Mouse (Mus musculus) MEL (cell line): ENCODE measurements at regions not wholly inside any gene's neighbourhood (a gene's known extent, or its start where the extent isn't known, plus 50 kb on each side); places are given as distances from the start of the nearest gene placed in this dataset.

ENCODE experiments used
- DNase-seq: peaks from one replicate; pipeline ENCODE4 v3.0.0; 2011; ENCODE audit warnings: low read depth, low spot score
- H3K27ac ChIP-seq: 2 replicates; pipeline ENCODE4 v1.5.1; 2012; ENCODE audit warnings: low read depth, mild to moderate bottlenecking, control low read depth, low read length, moderate library complexity; ENCODE audit not compliant: control insufficient read depth
- H3K27me3 ChIP-seq, 2 experiments: fragments of 150-350 bp in 1 of 2; sonication (generic) in 1 of 2; 2 replicates each; pipeline ENCODE4 v1.6.1; 2012; ENCODE audit warnings: low read length in 2 of 2, mild to moderate bottlenecking in 2 of 2, improper control_type of control experiment in 1 of 2, moderate library complexity in 1 of 2; ENCODE audit not compliant: insufficient read depth in 2 of 2, control insufficient read depth in 1 of 2
- H3K36me3 ChIP-seq, 2 experiments: 2 replicates each; pipeline ENCODE4 v1.6.1; 2012 to 2014; ENCODE audit warnings: low read length in 2 of 2, improper control_type of control experiment in 1 of 2, inconsistent platforms in 1 of 2, mild to moderate bottlenecking in 1 of 2; ENCODE audit not compliant: insufficient read depth in 2 of 2, control insufficient read depth in 1 of 2
- H3K4me1 ChIP-seq, 2 experiments: fragments of 150-350 bp in 1 of 2; sonication (generic) in 1 of 2; 2 replicates each; pipeline ENCODE4 v1.6.1; 2012; ENCODE audit warnings: low read length in 2 of 2, improper control_type of control experiment in 1 of 2, mild to moderate bottlenecking in 1 of 2; ENCODE audit not compliant: insufficient read depth in 2 of 2, control insufficient read depth in 1 of 2
- H3K4me3 ChIP-seq, 2 experiments: fragments of 150-350 bp in 1 of 2; sonication (generic) in 1 of 2; 2 replicates each; pipeline ENCODE4 v1.5.1; 2012; ENCODE audit warnings: low read depth in 2 of 2, low read length in 2 of 2, mild to moderate bottlenecking in 2 of 2, moderate library complexity in 2 of 2, control low read depth in 1 of 2, improper control_type of control experiment in 1 of 2; ENCODE audit not compliant: control insufficient read depth in 1 of 2, insufficient read depth in 1 of 2
- H3K79me2 ChIP-seq: 2 replicates; pipeline ENCODE4 v1.6.1; 2012; ENCODE audit warnings: mild to moderate bottlenecking, low read length, moderate library complexity; ENCODE audit not compliant: control insufficient read depth, poor library complexity, insufficient read depth
- H3K9ac ChIP-seq: 2 replicates; pipeline ENCODE4 v1.6.1; 2012; ENCODE audit warnings: low read depth, mild to moderate bottlenecking, control low read depth, low read length, moderate library complexity; ENCODE audit not compliant: control insufficient read depth, poor library complexity, severe bottlenecking
- H3K9me3 ChIP-seq: fragments of 150-350 bp; sonication (generic); replicated peaks from 2 replicates; pipeline ENCODE4 v1.6.1; 2012; ENCODE audit warnings: mild to moderate bottlenecking, low read length, improper control_type of control experiment, moderate library complexity; ENCODE audit not compliant: insufficient read depth
- CTCF ChIP-seq, 3 experiments: IDR thresholded peaks in 2 of 3; conservative IDR thresholded peaks in 1 of 3; 2 replicates each; pipeline ENCODE4 v1.5.1; 2011 to 2012; ENCODE audit warnings: low read length in 3 of 3, low read depth in 2 of 3, mild to moderate bottlenecking in 2 of 3, improper control_type of control experiment in 1 of 3, inconsistent platforms in 1 of 3, mixed read lengths in 1 of 3, moderate library complexity in 1 of 3; ENCODE audit not compliant: control insufficient read depth in 1 of 3, insufficient read depth in 1 of 3, poor library complexity in 1 of 3, severe bottlenecking in 1 of 3
- ETS1 ChIP-seq: IDR thresholded peaks from 2 replicates; pipeline ENCODE4 v1.6.1; 2012; ENCODE audit warnings: low read depth, mild to moderate bottlenecking, inconsistent platforms, low read length, improper control_type of control experiment, moderate library complexity
- GABPA ChIP-seq: IDR thresholded peaks from 2 replicates; pipeline ENCODE4 v1.6.1; 2012; ENCODE audit warnings: low read depth, mild to moderate bottlenecking, inconsistent platforms, low read length, improper control_type of control experiment, moderate library complexity
- GATA1 ChIP-seq: IDR thresholded peaks from 2 replicates; pipeline ENCODE4 v1.6.1; 2011; ENCODE audit warnings: low read depth, low read length, improper control_type of control experiment
- MAZ ChIP-seq: IDR thresholded peaks from 2 replicates; pipeline ENCODE4 v1.6.1; 2012; ENCODE audit warnings: low read depth, mild to moderate bottlenecking, inconsistent platforms, low read length, improper control_type of control experiment
- MXI1 ChIP-seq: IDR thresholded peaks from 2 replicates; pipeline ENCODE4 v1.6.1; 2011; ENCODE audit warnings: mild to moderate bottlenecking, low read depth, low read length, improper control_type of control experiment
- NRF1 ChIP-seq: IDR thresholded peaks from 2 replicates; pipeline ENCODE4 v1.6.1; 2014; ENCODE audit warnings: low read depth, mild to moderate bottlenecking, inconsistent platforms, low read length, improper control_type of control experiment, moderate library complexity; ENCODE audit not compliant: poor library complexity, insufficient read depth, severe bottlenecking
- POLR2A ChIP-seq, 2 experiments: IDR thresholded peaks; 2 replicates each; pipeline ENCODE4 v1.6.1; 2011 to 2012; ENCODE audit warnings: low read length in 2 of 2, mild to moderate bottlenecking in 2 of 2, control low read depth in 1 of 2, improper control_type of control experiment in 1 of 2, low read depth in 1 of 2, moderate library complexity in 1 of 2; ENCODE audit not compliant: control insufficient read depth in 1 of 2, insufficient read depth in 1 of 2, poor library complexity in 1 of 2
- RAD21 ChIP-seq: IDR thresholded peaks from 2 replicates; pipeline ENCODE4 v1.6.1; 2011; ENCODE audit warnings: mild to moderate bottlenecking, low read depth, low read length, improper control_type of control experiment
- UBTF ChIP-seq: IDR thresholded peaks from 2 replicates; pipeline ENCODE4 v1.6.1; 2012; ENCODE audit warnings: low read depth, mild to moderate bottlenecking, inconsistent platforms, low read length, improper control_type of control experiment, moderate library complexity, borderline replicate concordance; ENCODE audit not compliant: insufficient read depth
- USF1 ChIP-seq: IDR thresholded peaks from 2 replicates; pipeline ENCODE4 v1.6.1; 2014; ENCODE audit warnings: low read depth, mild to moderate bottlenecking, inconsistent platforms, low read length, improper control_type of control experiment, moderate library complexity
- ZMIZ1 ChIP-seq: IDR thresholded peaks from 2 replicates; pipeline ENCODE4 v1.6.1; 2012; ENCODE audit warnings: low read depth, mild to moderate bottlenecking, inconsistent platforms, low read length, improper control_type of control experiment, moderate library complexity

DNA sequence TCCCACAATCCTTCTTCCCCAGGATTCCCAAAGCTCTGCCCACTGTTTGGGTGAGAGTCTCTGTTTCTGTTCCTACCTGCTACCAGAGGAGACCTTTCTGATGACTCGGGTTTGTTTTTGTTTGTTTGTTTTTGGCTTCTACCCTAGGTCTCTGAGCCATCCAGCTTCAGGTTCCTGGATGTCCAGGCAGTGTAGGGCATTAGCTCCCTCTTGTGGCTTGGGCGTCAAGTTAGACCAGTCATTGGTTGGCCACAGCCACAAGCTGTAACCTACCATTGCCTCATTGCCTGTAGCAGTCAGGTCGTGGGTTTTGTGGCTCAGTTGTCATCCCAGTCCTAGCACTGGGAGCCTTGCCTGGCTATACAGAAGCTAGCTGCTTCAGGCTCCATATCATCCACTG, 185.1 kb upstream of the Ins1 start:
- no peak overlapping the region for H3K27ac ChIP-seq
- TF ChIP-seq NRF1 (no peak), CTCF (IDR thresholded peaks at IDR 0.05 in 2 of 3, conservative IDR thresholded peaks at IDR 0.05 in 1 of 3; ENCODE audit: control insufficient read depth in 1 of 3, insufficient read depth in 1 of 3, low read depth in 2 of 3, low read length in 3 of 3, poor library complexity in 1 of 3, severe bottlenecking in 1 of 3) (peak in 1 of 3 experiments; percentile 23; a peak in 2 of 6 replicates), ETS1 (no peak), ZMIZ1 (no peak), RAD21 (peak; percentile 14)
- TF ChIP-seq, all 39 proteins: peak for 2

DNA sequence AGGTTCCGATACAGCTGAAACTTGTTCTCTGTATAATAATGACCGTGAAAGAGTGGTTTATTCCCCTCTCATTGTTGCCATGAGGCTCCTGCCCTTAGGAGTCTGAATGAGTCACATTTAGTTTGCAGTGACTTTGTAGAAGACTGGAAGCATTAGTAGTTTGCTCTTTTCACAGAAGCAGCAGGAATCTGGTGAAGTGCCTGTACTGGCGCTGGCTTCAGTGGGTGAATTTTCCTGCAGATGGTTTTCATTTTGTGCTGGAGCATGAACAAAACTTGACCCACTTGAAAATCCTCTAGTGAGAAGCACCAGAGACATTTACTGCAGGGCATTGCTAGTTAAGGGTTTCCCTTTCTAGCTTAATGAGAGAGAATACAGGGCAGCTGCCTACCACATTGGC, 151.7 kb upstream of the Ins1 start:
- TF ChIP-seq ZMIZ1 (no peak), GABPA (no peak), MAZ (no peak), UBTF (no peak), GATA1 (no peak), POLR2A (IDR thresholded peaks at IDR 0.05; ENCODE audit: control insufficient read depth in 1 of 2, insufficient read depth in 1 of 2, low read depth in 1 of 2, low read length in 2 of 2, poor library complexity in 1 of 2) (no peak), MXI1 (no peak), USF1 (no peak)
- no peak for DNase-seq
- H3K27me3 ChIP-seq: no peaks in the 10 kb centered on the region
- no peak overlapping the region for H3K4me3 ChIP-seq
- H3K9ac ChIP-seq: no peak overlapping the region
- H3K79me2 ChIP-seq: no peaks in the 10 kb centered on the region
- no peaks in the 10 kb centered on the region for H3K4me1 ChIP-seq
- H3K36me3 ChIP-seq: no peaks in the 10 kb centered on the region
- H3K27ac ChIP-seq: no peak overlapping the region
- H3K9me3 ChIP-seq: no peaks in the 10 kb centered on the region

More for the DNA sequence above, 185.1 kb upstream of the Ins1 start:
- H3K9me3 ChIP-seq: no peaks in the 10 kb centered on the region
- DNase-seq: no peak
- no peaks in the 10 kb centered on the region for H3K36me3 ChIP-seq
- no peaks in the 10 kb centered on the region for H3K79me2 ChIP-seq
- no peak overlapping the region for H3K4me3 ChIP-seq
- H3K27me3 ChIP-seq: no peaks in the 10 kb centered on the region
- H3K4me1 ChIP-seq: no peaks in the 10 kb centered on the region
- no peak overlapping the region for H3K9ac ChIP-seq
